Mouse (Mus musculus) C2C12 (cell line): ENCODE data around the gene Slc35e4. TPM values are rescaled to one million over a fixed set of nuclear protein-coding genes. Genes with fewer than 3 reads are reported as not detected.

Experiments
- H3K27me3 ChIP-seq: one replicate; pipeline ENCODE4 v1.6.1; 2011; ENCODE audit not compliant: control insufficient read depth, insufficient read depth, insufficient read length
- H3K36me3 ChIP-seq: one replicate; pipeline ENCODE4 v1.6.1; 2011; ENCODE audit not compliant: control insufficient read depth, insufficient read depth
- H3K4me3 ChIP-seq: one replicate; pipeline ENCODE4 v1.5.1; 2011; ENCODE audit warnings: mild to moderate bottlenecking, control low read depth; ENCODE audit not compliant: poor library complexity, insufficient read depth, severe bottlenecking
- H3K79me2 ChIP-seq: one replicate; pipeline ENCODE4 v1.6.1; 2011; ENCODE audit not compliant: control insufficient read depth, insufficient read depth
- H3K79me3 ChIP-seq: one replicate; pipeline ENCODE4 v1.6.1; 2011; ENCODE audit warnings: low read depth, control low read depth
- H3ac ChIP-seq: one replicate; pipeline ENCODE3; 2011; ENCODE audit warnings: low read depth; ENCODE audit not compliant: control insufficient read depth, insufficient read length
- CEBPB ChIP-seq: IDR thresholded peaks from one replicate; pipeline ENCODE4 v1.6.1; 2011; ENCODE audit warnings: low read depth, mild to moderate bottlenecking, control low read depth, moderate library complexity
- CTCF ChIP-seq: IDR thresholded peaks from one replicate; pipeline ENCODE4 v1.5.1; 2011; ENCODE audit not compliant: control insufficient read depth, insufficient read depth, insufficient read length
- FOSL1 ChIP-seq: IDR thresholded peaks from one replicate; pipeline ENCODE4 v1.8.0; 2011; ENCODE audit warnings: mild to moderate bottlenecking, low read length; ENCODE audit not compliant: poor library complexity, insufficient read depth, severe bottlenecking
- MAX ChIP-seq: IDR thresholded peaks from one replicate; pipeline ENCODE4 v1.6.1; 2011; ENCODE audit warnings: mild to moderate bottlenecking, control low read depth
- MYOD1 ChIP-seq: IDR thresholded peaks from one replicate; pipeline ENCODE4 v1.6.1; 2011; ENCODE audit warnings: low read depth; ENCODE audit not compliant: control insufficient read depth, insufficient read length
- MYOG ChIP-seq: IDR thresholded peaks from one replicate; pipeline ENCODE4 v1.6.1; 2011; ENCODE audit not compliant: control insufficient read depth, insufficient read length; ENCODE audit errors: extremely low read depth
- USF1 ChIP-seq: IDR thresholded peaks from one replicate; pipeline ENCODE4 v1.6.1; 2011; ENCODE audit warnings: low read depth, mild to moderate bottlenecking, control low read depth, moderate library complexity
- polyA plus RNA-seq: library from polyadenylated mRNA; unstranded; fragments of >200 nt; fragmentation: generic; extraction: Trizol; gene quantifications from one replicate; pipeline ENCODE4 v1.2.1, GENCODE M21; 2012; ENCODE audit warnings: missing spikeins

The Slc35e4 gene
- polyA plus RNA-seq, 1 experiment = 58.0 TPM

- Histone ChIP-seq H3K27me3 (no peaks in the 10 kb centered on the region), H3K36me3 (no peaks in the 10 kb centered on the region), H3K79me2 (no peaks in the 10 kb centered on the region), H3ac (no peak overlapping the region), H3K4me3 (no peak overlapping the region), H3K79me3 (no peaks in the 10 kb centered on the region)
- no peak for TF ChIP-seq USF1
- TF ChIP-seq MYOG = no peak
- no peak for TF ChIP-seq FOSL1
- TF ChIP-seq MAX = no peak
- TF ChIP-seq CTCF = no peak
- no peak for TF ChIP-seq CEBPB
- TF ChIP-seq MYOD1 = no peak
Measured at GRCm38 (mm10) chr11:3876419-3876818, 38.0 kb downstream of the Slc35e4 start.

GRCm38 (mm10) chr11:3864343-3864742, 50.1 kb downstream of the Slc35e4 start:
- H3K79me2 ChIP-seq = no peaks in the 10 kb centered on the region
- no peak overlapping the region for H3ac ChIP-seq
- H3K27me3 ChIP-seq = no peaks in the 10 kb centered on the region
- TF ChIP-seq USF1 (no peak), MAX (no peak), CEBPB (no peak), CTCF (no peak), MYOG (no peak)
- H3K79me3 ChIP-seq = no peaks in the 10 kb centered on the region
- H3K36me3 ChIP-seq = no peaks in the 10 kb centered on the region
- H3K4me3 ChIP-seq = no peak overlapping the region

DNA sequence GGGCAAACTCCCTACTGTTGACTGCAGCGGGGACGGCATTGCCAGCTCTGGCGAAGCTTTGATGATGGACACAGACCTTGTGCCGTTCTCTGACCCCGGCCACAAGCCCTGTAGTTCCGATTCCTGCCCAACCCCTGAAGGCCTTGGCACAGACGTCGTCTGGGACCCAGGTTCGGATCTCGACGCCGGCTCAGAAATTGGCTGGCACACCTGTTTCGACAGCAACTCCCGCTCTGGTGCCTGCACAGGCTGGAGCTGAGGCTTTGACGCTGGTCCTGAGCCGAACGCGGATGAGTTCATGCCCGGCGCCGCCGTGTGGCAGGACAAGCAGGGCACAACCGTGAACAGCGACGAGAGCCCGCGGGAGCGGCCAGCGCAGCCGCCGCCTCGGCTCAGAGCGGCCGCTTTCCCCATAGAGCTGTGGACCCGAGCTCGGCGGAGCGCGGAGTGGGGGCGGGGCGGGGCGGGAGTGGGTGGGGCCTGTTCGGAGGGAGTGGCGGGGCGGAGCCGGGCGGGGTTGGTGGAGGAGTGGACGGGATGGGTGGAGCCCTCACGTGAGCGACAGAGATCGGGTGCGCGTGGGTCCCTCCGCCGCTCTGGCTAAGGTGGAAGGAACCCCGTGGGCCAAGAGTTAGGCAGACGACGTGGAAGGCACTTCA, 50.9 kb downstream of the Slc35e4 start, which contains the start of gene Osbp2:
TSS of gene Osbp2 (minus strand) at position 450 of the 659 bp plus-strand sequence.
- no peaks in the 10 kb centered on the region for H3K79me2 ChIP-seq
- no peaks in the 10 kb centered on the region for H3K36me3 ChIP-seq
- H3K27me3 ChIP-seq = no peaks in the 10 kb centered on the region

GRCm38 (mm10) chr11:3862661-3863453, 51.6 kb downstream of the Slc35e4 start:
- no peak for TF ChIP-seq CTCF
- no peak for TF ChIP-seq CEBPB
- TF ChIP-seq USF1 = no peak
- no peak for TF ChIP-seq MYOD1
- no peak for TF ChIP-seq FOSL1
- TF ChIP-seq MAX = no peak
- no peak for TF ChIP-seq MYOG
- Histone ChIP-seq H3K79me3 (no peaks in the 10 kb centered on the region), H3K4me3 (no peak overlapping the region), H3K79me2 (no peaks in the 10 kb centered on the region), H3K36me3 (no peaks in the 10 kb centered on the region), H3K27me3 (no peaks in the 10 kb centered on the region), H3ac (no peak overlapping the region)

More for the DNA sequence above, 50.9 kb downstream of the Slc35e4 start, which contains the start of gene Osbp2:
- TF ChIP-seq CTCF (peak; percentile 55), MAX (no peak)
- no peaks in the 10 kb centered on the region for H3K79me3 ChIP-seq
- peak within 1 kb of the TSS; percentile 26 for H3K4me3 ChIP-seq
- H3ac ChIP-seq = peak within 1 kb of the TSS; percentile 55

DNA sequence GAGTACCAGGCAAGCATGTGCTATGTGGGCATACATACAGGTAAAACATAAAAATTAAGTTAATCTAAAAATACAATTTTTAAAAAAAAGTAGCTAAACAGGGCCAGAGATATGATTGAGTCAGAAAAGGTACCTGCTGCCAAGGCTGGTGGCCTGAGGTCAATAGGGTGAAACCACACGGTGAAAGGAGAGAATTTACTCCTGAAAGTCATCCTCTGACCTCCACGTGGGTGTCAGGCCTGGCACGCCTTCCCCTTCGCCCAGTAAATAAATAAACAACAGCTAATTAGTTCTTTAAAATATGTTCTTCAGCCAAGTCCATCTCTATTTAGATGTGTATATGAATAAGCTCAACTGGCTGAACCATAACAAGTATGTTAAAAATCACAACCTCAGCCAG, 54.1 kb downstream of the Slc35e4 start:
- H3K27me3 ChIP-seq = no peaks in the 10 kb centered on the region
- H3ac ChIP-seq = no peak overlapping the region
- H3K36me3 ChIP-seq = no peaks in the 10 kb centered on the region
- TF ChIP-seq USF1 (peak; percentile 10), FOSL1 (no peak), MYOG (no peak), MYOD1 (no peak), MAX (peak; percentile 58)
- no peak overlapping the region for H3K4me3 ChIP-seq
- no peaks in the 10 kb centered on the region for H3K79me3 ChIP-seq
- no peaks in the 10 kb centered on the region for H3K79me2 ChIP-seq

GRCm38 (mm10) chr11:3859778-3860177, 54.7 kb downstream of the Slc35e4 start:
- TF ChIP-seq FOSL1 (peak; percentile 57), CTCF (no peak)
- no peaks in the 10 kb centered on the region for H3K79me3 ChIP-seq
- no peaks in the 10 kb centered on the region for H3K79me2 ChIP-seq
- H3K4me3 ChIP-seq = no peak overlapping the region
- H3K27me3 ChIP-seq = no peaks in the 10 kb centered on the region
- no peaks in the 10 kb centered on the region for H3K36me3 ChIP-seq
- H3ac ChIP-seq = no peak overlapping the region
